Mouse (Mus musculus) cerebellum, postnatal 14 days (tissue): ENCODE results near the gene Podn.

ENCODE experiments used
- DNase-seq, 2 experiments: peaks; one replicate each; pipeline ENCODE4 v3.0.0; 2021; ENCODE audit warnings: mixed read lengths in 2 of 2

Podn gene

DNA sequence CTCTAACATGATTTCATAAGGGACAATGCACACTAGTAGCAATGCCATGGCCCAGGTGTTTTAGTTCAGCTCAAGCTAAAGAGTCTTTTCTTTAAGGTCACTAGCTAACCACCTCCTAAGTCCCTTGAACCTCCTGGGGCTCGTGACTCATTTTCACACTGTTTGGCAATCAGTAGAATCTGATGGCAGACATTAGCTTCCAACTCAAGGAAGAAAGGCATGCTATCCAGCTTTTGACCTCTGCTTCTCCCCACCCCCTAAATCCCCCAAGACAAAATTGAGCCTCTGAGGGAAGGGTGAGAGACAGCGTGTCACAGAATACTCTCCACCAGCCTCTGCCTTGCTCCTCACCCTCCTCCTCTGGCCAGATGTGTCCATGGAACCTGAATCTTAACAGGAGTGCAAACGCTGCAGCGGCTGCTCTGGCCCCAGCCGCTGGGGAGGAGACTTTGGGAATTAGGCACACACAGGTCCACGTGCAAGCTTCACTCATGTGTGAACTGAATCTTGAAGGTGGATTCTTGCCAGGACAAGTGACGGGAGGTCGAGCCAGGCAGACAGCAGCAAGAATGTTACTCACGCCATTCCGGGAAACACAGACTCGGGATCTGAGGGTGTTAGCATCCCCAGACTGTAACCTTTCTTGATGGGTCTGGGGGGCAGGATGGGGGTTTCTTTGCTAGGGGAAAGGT lies 97.5 kb downstream of the Podn start:
- DNase-seq = peak; percentile 63 to 66

DNA sequence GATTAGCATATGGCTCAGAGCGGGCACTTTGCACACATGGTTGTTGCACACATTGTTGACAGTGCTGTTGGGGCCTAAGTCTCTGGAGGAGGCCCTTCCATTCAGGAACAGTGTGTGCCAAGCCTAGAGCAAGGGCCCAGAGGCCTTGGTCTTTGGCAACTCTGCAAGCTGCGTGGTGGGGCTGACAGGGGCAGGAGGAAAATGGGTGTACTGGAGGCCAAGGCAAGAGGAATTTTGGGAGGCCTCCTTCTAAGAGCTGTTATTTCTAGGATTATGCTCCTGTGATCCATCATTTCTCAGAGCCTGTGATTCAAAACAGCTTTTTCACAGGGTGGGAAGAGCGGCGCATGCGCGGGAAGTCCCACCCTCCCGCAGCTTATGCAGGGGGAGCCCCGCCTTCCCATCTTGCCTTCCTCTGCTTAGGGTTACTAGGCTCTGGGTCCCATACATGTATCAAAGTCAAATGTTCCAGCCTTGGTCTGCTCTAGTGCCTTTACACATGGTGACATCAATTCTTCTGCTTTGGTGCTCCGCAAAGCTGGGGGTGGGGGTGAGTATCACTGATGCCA lies 99.7 kb downstream of the Podn start:
- DNase-seq = no peak

DNA sequence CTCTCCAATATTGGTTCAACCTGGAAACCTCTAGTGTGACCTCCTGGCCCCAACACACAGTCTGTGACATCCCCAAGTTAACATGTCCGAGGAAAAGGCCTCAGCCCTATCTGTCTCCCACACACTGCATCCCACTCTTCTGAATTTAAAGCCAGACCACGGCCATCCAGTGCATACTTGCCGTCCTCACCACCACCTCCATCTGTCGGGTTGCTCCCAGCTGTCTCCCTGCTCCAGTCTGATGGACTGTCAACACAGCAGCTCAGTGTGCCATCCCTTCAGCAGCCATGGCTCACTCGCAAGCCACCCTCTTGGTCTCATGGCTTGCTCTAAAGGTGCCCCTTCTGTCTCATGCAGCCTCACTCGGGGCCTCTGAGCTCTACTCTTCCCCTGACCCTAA lies 100.5 kb downstream of the Podn start:
- peak in 1 of 2 experiments; percentile 19 for DNase-seq

DNA sequence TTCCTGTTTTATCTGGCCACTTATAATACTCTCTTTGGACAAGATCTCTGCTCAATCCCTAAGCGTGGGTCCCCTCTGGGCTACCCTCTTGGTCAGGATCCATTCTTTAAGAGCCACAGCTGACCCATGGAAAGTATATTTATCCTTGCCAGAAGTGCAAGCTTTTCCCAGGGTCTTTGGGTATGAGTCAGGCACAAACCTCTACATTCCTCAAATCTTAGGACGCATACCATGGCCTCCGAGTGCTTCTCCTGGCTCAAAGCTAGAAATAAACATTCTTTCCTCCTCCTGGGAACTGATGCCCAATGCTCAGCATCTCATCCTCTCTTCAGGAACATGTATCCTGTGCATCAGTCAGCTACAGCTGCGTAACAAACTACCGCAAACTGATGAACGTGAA lies 101.2 kb downstream of the Podn start:
- no peak for DNase-seq

DNA sequence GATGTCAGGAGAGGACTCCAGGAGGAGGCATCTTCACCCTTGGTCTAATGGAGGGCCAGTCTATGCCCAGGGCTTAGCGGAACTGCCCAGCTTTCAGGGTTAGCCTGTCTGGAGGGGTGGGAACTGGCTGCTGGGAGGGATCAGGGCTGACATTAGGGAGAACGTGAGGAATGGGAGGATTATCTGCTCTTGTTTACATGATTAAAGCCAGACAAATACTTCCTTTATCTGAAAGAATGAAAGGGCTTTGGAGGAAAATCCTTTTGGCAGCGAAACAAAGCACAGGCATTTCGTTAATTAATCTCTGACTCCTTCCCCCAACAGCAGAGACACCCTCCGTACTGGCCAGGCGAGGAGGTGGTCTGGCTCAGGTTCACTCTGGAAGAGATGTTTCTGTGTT lies 104.4 kb downstream of the Podn start:
- no peak for DNase-seq

DNA sequence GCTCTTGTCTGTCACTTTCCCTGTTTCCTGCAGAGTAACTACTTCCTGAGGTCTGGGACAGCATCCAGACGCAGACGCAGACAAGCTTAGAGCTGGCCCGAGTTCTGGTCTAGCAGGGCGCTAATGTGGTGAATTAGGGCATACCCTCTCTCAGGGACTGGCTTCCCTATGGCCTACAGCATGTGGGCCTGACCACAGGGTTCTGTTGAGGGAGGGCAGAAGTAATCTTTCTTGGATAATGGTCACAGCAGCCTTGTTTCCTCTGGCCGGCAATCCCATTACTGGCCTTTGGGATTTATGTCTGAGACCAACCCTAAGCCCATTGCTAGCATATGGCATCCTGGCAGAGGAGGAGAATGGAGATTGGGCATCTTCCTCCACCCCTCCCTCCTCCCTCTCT lies 105.4 kb downstream of the Podn start:
- DNase-seq = peak; percentile 65 to 80

DNA sequence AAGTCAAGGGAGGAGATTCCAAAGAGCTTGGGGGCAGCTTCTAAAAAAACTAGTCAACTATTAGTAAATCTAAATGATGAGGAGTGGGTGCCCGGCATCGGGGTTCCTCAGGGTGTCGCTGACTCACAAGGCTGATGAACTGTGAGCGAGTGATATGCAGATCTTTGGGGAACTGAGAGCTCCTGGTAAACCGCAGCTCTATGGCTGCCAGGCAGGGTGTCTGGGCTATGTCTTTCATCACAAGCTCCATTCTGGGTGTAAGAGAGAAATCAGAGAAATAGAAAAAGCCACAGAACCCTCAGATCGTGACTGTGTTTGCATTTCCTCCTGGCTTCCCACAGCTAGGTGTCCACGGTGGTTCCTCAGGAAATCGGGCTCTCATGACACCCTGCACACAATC lies 107.3 kb downstream of the Podn start:
- DNase-seq = no peak

DNA sequence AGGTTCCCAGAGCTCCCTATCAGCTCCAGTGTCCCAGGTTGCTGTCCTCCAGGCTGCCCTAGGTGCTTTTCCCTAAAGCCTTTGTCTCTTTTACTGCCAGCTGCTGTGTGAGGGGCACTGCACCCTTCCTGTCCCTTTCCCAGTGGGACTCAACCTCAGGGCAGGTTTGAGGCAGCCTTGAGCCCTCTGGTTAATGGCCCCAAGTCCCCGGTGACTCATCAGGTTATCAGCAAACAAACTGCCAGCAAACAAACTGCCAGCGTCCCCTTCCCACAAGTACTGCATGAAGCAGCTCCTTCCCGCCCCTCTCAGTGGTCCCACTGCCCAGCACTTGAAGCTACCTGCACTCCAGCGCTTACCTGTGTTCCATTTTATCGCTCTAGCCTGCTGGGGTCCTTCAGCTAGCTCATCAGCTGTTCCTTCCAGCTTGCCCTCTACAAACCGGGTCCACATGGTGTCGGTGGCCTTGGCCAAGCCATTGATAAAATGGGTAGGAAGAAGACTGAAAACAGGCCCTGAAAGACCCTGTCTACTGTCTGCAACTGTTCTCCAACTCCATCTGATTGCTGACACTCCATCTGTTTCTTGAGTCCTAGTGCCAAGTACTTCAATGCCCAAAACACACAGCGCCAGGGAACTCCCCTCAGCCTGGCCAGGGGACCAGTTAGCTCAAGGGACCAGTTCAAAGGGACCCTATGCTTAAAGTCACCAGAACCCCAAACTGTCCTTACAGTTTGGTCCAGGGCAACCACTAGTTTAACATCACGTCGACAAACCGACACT lies 109.7 kb downstream of the Podn start:
- peak in 1 of 2 experiments; percentile 52 for DNase-seq

DNA sequence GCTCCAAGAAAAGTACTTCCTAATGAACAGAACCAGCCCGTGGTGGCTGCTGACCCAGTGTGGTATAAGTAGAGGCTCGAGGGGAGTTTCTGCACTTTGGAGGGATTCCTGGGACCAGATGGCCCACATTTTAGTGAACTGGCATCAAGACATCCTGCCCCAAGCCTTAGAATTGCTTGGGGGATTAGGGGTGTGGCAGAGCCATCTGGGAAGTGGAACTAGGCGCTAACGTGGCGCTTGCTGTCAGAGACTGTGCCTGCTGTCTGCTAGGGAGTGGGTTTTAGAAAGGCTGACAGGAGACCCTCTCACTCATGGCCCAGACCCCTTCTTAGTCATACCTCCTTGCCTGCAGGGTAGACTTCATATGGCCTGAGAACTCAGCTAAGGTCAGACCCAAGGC lies 110.4 kb downstream of the Podn start:
- no peak for DNase-seq

DNA sequence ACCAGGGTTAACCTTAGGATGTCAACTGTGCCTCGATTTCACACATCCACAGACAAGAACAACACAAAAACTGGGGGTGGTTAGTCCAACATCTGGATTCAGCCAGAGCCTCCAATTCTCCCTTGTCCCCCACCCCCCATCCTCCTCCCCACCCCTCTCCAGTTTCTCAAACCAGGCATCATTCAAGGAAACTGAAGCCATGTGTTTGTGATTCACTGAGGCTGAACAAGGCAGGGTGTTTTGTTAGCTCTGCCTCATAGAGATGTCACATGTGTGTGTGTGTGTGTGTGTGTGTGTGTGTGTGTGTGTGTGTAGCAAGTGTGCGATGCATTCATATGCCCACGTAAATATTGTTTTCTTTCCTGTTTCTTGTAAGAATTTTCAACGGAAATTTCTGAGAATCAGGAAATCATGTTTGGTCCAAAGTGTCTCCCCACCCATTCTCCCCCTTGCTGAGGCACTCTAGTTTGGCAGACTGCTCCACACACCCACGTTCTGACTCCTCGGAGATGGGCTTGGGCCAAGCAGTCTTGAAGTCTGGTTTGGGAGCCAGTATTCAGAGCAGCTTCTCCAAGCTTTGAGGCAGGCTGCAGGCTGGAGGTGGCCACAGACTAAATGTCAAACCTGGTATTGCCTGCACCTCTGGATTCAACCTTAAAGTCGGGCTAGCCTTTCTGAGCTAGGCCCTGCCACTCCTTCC lies 111.8 kb downstream of the Podn start:
- peak in 1 of 2 experiments; percentile 66 for DNase-seq

DNA sequence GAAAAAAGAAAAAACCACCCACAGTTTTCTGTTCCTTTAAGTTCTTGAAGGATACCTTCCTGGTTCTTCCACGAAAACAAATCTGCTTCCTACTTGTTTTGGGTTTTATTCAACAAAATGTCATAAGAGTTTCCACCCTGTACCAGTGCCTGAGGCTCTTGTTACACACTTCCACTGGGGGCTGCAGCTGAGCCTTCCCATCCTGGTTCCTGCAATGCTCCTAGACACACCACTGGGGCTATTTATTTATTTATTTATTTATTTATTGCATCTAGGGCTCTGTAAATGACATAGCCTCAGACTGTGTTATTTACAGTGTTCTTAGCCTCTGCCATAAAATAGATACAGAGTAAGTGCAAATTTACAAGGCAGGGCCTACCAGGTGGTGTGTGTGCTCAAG lies 112.5 kb downstream of the Podn start:
- DNase-seq = no peak

DNA sequence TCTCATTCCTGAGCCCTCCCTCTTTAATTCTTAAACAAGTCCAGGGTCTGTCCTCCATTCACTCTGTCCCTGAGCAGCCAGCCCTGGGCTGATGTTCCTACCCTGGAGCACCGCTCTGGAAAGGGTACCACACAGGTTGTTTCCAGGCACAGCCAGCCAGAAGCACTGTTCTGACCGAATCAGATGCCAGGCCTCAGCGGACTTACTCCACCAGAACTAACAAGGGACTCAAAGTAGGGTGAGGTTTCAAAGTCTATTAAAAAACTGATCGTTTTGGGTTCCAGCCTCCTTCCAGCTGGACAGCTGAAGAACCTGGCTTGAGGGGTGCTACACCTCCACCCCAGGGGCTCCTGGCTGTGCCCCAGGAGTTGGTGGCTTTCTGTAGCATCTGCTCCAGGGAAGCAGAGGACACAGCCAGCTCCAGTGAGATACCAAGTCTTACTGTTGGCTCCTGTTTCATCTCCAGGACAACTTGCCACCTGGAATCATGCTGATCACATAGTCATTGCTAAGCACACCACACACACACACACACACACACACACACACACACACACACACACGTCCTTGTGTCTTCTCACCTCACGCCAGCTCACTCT lies 116.1 kb downstream of the Podn start:
- peak; percentile 55 to 57 for DNase-seq

DNA sequence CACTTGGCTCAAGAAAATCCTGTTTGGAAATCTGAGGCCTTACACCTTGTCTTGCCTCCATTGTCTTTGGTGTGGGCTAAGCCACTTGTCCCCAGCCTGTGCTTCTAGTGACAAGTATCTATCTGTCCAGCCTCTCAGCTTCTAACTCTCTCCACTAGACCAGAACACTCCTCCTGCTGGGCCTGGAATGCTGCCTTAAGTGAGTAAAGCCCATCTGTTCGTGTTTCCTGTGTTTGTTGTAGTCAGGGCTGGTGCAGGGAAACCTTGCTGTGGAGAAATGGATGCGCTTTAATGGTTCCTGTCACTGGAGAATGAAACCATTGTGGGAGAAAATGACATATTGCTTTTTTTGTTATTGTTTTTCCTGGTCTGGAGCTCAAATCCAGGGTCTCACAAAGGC lies 116.7 kb downstream of the Podn start:
- DNase-seq = peak; percentile 85 to 87

DNA sequence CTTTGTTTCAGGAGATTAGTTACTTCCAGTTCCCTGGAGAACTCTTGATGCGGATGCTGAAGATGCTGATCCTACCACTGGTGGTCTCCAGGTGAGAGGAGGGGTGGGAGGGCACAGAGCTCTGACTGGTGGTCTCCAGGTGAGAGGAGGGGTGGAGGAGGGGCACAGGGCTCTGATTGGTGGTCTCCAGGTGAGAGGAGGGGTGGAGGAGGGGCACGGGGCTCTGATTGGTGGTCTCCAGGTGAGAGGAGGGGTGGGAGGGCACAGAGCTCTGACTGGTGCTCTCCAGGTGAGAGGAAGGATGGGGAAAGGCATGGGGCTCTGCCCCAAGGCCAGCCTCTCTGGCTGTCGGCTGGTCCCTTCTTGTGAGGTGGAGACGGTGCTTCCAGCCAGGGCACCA lies 118.7 kb downstream of the Podn start:
- peak in 1 of 2 experiments; percentile 72 for DNase-seq

DNA sequence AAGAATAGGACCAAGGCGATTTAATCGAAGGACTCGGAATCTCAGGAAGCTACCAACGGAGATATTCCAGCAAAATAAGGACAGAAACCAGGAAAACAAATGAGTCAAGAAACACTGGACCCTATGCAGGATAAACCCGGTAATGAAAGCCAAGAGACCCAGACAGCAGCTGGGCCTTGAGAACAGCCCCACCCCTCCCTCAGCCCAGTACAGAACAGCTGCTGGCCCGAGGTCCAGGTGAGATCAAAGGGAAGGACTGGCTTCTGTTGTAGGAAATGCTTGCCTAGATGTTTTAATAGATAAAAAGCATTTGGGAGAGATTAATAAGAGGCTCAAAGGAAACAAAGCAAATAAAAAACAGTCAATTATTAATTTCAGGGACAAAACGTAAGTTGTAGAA lies 121.2 kb downstream of the Podn start:
- DNase-seq = no peak

DNA sequence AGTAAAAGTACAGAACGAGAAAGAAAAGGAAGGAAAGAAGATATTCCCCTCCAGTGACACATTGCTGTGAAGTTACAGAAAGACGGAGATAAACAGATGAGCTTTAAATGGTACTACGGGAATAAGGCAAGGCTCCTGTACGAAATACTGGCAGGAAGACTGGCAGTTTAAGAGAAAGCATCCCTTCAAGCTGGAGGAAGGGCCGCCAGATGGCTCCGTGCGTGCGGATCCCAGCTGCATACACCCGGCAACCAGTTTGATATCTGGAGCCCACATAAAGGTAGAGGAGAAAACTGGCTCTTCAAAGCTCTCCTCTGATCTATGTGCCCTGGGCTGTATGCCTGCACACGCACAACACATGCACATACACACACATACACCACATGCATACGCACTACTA lies 121.7 kb downstream of the Podn start:
- DNase-seq = no peak

DNA sequence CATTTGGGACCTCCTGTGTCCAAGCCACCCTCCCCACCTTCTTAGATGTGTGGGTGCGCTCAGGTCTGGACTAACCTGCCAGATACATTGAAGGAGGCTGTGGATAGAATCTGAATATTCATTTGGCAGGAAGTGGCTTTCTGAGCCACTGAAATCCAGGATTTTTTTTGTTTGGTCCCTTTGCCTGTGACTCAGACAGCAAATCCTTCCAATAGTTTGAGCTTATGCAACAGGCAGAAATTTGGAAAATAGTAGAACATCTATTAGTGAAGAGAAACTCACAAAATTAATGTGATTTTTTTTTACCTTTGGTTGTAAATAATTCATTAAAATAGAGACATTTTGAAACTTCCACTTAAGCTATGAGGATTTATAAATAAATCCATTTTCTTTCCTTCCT lies 125.1 kb downstream of the Podn start:
- no peak for DNase-seq

DNA sequence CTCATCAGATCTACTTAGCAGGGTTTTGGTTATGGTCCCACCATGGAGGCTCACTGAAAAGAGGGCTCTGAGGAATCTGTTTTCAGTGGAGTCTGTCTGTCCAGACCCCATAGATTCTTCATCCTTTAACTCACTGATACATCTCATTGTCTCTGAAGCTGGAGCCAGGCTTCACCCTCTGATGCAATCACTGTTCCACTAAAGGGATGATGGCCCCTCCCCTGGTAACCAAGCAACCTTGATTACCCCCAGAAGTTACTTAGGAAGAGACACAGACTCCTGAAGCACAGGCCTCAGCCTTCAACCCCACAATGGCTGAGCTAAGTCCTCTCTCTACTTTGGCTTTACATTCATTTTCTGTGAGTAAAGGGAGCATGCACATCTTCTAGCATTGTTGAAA lies 126.5 kb downstream of the Podn start:
- DNase-seq = no peak

DNA sequence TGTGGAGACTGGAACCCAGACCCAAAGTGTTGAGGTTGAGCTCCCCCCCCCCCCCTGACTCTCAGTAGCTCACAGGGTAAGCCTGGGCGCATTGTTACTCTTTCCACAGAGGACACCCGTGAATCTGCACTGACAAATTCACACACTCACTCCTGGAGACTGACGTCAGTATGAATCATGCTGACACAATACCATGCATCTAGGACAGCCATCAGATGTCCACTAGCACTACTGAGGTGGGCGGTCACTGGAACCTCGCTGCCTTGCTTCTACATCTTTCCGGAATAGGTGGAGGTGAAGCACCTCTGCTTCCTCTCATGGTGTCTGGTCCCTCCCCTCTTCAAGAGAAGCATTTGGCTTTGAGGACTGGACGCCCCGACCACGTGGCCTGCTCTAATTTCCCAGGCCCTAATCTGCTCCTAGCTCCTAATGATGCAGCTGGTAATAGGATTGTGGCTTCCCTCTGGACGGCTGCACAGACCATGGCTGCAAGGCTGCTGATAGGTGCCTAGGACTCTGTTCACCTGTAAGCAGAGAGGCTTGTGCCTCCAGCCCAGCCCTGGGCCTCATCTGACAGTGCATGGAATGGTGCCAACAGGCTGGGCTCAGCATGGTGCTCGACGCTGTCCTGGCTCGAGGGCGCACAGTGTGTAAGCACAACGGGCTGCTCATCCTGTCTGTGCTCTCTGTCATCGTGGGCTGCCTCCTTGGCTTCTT lies 128.1 kb downstream of the Podn start, which contains the start of gene Slc1a7:
Slc1a7 (plus strand) TSS at position 367 of the 717 bp plus-strand sequence.
- no peak for DNase-seq

DNA sequence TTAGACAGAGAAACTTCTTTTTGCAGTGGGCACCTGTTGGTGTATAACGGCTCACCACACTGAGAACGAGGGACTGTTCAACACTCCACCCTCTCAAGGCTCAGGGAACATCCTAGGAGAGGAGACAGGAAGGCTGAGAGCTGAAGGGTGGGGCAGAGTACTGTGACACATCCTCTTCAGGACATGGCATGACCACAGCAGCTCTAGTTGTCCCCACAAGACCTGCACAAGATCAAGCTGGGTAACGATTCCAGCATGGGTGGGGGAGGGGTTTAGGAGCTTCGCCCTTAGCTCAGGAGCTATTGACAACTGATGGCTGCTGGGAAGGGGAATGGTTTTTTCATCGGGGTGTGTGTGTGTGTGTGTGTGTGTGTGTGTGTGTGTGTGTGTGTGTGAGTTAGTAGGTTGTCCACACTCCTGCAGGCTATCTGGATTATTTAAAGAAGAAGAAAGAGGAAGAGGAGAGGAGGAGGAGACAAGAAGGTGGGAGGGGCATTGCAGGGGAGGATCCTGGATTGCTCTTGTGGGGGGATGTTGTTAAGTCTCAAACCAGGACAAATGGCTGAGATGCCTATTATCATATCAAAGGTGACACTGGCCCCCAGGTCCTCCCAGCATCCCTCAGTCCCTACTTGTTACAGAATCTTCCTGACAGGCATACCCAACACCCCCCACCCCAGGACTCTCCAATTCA lies 129.7 kb downstream of the Podn start:
- DNase-seq = no peak
